Mouse (Mus musculus) retina, embryonic 14.5 days (tissue): ENCODE data around the gene Eme1.
"Not testable (repeated sequence)": the region's sequence is repeated elsewhere in the genome, so short reads cannot be mapped to it uniquely, and the experiment has no call there.

Experiments
- DNase-seq: peaks from one replicate; pipeline ENCODE4 v3.0.0-alpha.2; 2015; ENCODE audit warnings: low spot score

Gene Eme1

GRCm38 (mm10) chr11:94653663-94654436, at the start of gene Eme1, which contains the start of gene Mrpl27:
TSS of gene Eme1 (minus strand) at chr11:94653964.
TSS of gene Mrpl27 (plus strand) at chr11:94653767.
- peak; percentile 84 for DNase-seq

DNA sequence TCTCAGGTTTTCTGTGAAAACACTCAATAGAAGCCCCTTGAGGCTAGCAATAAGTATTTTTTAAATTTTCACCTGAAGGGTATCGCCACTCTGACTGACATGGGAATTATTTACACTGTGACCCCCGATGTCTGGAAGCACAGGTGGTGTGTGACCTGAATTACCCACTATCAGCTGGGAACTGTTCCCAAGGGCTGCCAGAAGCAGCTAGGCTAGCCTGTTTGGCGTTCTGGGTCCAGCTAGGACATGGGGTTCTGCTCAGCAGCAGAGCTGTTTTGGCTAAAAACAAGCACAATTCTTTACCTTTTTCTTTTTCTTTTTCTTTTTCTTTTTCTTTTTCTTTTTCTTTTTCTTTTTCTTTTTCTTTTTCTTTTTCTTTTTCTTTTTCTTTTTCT, 48.4 kb upstream of the Eme1 start:
- no peak for DNase-seq

DNA sequence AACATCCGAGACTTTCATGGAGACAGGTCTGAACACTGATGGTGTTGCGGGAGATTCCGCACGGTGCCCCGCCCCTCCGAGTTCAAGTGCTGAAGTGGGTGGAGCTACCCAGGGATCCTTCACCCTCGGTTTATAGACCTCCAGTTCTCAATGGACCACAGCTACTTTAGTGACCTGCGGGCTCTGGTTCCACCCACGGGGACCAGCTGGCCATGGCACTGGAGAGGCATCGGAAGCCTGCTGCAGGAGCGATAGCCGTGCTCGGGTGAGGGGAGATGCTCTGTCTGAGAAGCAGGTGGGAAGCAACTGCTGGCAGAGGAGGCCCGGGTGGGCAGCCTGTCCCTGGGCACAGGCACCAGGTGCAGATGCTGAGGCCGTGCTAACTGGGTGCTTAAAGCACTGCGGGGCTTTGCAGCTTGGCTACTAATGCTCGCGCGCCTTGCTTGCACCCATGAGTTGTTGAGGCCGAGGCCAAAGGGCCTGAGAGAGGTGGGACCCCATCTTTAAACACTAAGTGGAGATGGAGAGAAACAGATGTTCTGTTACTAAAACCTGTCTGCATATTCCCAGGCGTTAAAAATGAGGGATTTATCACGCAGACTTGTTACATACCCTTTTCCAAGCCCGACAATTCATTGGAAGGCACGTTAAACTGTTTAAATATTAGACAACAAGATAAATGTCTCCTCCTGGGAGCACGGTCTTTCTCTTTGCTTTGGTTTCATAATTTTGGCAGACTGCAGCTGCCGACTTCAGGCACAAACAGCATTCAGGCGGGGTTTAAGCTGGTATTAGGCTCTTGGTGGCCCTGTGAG, 47.8 kb upstream of the Eme1 start:
- no peak for DNase-seq

GRCm38 (mm10) chr11:94699399-94699798, 45.6 kb upstream of the Eme1 start:
- no peak for DNase-seq

- DNase-seq, result no peak
Observed at GRCm38 (mm10) chr11:94697703-94698464, 44.1 kb upstream of the Eme1 start.

DNA sequence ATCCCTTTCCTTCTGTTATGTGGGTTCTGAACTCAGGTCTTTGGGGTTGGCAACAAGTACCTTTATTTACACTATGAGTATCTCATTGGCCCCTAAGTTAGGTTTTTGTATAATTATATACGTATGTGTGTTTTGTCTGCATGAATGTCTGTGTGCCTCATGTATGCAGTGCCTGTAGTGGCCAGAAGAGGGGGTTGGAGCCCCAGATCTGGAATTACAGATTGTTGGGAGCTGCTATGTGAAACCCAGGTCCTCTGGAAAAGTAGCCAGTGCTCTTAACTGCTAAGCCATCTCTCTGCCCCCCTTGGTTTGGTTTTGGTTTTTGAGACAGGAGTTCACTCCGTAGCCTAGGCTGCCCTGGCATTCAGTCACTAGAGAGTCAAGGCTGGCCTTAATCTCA, 43.4 kb upstream of the Eme1 start:
- DNase-seq, result no peak

GRCm38 (mm10) chr11:94695508-94695907, 41.7 kb upstream of the Eme1 start:
- DNase-seq, result no peak

GRCm38 (mm10) chr11:94692502-94692901, 38.7 kb upstream of the Eme1 start:
- DNase-seq, result not testable (repeated sequence)

DNA sequence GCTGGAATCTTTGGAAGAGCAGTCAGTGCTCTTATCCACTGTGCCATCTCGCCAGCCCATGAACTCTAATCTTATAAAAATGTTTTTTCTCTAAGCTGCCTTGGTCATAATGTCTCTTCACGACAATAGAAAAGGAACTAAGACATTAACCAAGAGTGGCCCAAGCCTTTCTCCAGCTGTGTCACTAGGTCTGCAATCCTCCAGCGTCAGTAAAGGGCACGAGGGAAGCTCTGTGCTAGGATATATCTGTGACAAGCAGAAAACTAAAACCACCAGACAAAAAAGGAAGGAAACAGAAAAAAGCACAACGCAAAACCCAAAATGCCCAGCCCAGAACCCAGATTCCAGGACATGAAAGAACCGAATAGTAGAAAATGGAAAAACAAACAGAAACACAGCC, 33.4 kb upstream of the Eme1 start:
- no peak for DNase-seq

- no peak for DNase-seq
Observed at GRCm38 (mm10) chr11:94682427-94682826, 28.7 kb upstream of the Eme1 start.

- DNase-seq, result no peak
Observed at GRCm38 (mm10) chr11:94681640-94682039, 27.9 kb upstream of the Eme1 start.

- DNase-seq, result no peak
Observed at GRCm38 (mm10) chr11:94680639-94681038, 26.9 kb upstream of the Eme1 start.

GRCm38 (mm10) chr11:94677607-94678145, 23.9 kb upstream of the Eme1 start:
- no peak for DNase-seq

DNA sequence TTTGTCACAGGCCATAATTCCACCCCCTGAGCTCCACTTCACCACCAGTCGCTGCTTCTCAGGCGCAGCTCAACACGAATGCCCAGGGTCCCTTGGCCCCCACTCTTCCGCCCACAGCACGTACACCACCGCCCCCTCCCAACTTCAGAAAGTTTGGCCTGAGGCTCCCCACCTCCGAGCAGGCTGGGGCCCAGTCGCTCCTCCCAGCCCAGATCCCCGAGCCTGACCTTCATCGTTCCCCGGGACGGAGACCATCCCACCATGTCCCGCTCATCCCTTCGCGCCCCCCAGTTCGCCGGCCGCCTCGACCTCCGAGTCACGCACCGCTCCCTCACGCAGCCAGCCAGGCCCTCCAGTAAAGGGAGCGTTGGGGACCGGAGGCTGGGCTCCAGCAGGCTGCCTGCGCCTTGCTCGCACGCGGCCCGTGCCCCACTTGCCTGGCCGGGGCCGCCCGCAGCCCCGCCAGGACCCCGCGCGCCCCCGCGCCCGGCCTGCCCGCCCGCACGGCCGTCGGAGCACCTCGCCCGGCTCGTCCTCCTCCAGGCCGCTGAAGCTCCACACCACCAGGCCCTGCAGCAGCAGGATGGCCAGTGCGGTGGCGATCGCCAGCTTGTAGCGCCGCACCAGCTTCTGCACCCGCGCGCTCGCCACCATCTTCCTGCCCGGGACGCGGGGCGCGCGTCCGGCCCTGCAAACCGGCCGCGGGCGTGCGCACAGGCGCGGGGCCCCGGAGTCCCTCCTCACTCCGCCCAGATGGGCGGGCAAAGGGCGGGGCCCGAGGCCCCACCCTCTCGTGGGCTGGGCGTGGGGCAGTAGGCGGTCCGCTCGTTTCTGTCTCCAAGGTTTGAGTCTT, 23.2 kb upstream of the Eme1 start, which contains the start of gene Xylt2:
Gene Xylt2, minus strand, starts transcription at position 762 of the 853 bp plus-strand sequence.
- peak; percentile 95 for DNase-seq

DNA sequence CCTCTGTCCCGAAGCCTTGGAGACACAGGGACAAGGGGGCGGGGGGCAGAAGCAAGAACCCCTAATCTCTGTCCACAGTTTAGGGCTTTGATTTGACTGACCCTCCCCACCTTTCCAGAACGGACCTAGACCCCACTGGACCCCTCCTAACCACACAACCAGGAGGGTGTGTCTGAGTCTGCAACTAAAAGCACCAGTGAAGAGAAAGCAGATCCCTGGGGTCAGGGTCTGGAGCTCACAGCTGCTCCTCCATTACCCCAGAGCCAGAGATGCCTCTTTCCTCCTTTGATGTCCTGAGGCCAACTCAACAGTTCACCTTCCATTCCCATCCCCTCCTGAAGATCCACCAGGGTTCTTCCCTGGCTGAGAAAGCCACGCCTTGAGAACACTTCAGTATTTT, 22.5 kb upstream of the Eme1 start:
- no peak for DNase-seq

- no peak for DNase-seq
Observed at GRCm38 (mm10) chr11:94675446-94675845, 21.7 kb upstream of the Eme1 start.

- DNase-seq, result no peak
Observed at GRCm38 (mm10) chr11:94674984-94675383, 21.2 kb upstream of the Eme1 start.

- DNase-seq, result no peak
Observed at GRCm38 (mm10) chr11:94665281-94665680, 11.5 kb upstream of the Eme1 start.

DNA sequence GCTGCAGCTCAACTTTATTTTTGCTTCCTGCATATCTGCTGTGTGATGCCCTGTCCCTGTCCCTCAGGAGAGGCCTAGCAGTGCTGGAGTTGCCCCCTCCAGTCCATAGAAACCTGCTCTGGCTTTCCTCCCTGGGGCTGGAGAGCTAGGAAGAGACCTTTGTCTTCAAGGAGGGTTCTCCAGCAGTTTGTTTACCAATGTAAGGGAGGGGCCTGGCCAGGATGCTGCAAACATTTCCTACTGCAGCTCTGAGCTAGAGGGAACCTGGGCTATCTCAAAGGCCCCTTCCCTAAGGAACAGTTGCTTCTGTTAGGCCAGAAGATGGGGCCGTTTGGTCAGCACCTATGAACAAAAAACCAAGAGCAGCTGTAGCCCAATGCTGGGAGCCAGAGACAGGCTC, 7.6 kb upstream of the Eme1 start:
- no peak for DNase-seq

DNA sequence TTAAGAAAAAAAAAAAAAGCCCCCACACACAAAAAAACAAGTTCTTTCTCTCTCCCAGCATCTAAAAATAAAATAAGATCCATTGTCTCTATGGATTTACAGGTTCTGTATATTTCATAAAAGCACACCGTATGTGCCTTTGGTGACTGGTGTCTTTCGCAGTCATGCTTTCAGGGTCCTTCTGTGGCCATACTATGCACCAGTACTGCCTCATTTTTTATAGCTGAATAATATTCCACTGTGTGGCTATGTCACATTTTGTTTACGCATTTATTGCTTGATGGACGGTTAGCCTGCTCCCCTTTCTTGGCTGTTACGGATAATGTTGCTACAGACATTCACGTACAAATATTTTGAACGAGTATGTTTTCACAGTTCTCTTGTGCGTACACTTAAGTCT, 791 bp downstream of the Eme1 start:
- no peak for DNase-seq

GRCm38 (mm10) chr11:94651241-94651640, 2.5 kb downstream of the Eme1 start:
- DNase-seq, result not testable (repeated sequence)
